Mouse (Mus musculus): ENCODE measurements around the gene Siglecf. TPM values are rescaled to one million over a fixed set of nuclear protein-coding genes. Genes with fewer than 3 reads are reported as not detected.
"Not testable (repeated sequence)": the region's sequence is repeated elsewhere in the genome, so short reads cannot be mapped to it uniquely, and the experiment has no call there.

The Siglecf gene
- not detected for polyA plus RNA-seq (2017; shearing (Covaris generic))

DNA sequence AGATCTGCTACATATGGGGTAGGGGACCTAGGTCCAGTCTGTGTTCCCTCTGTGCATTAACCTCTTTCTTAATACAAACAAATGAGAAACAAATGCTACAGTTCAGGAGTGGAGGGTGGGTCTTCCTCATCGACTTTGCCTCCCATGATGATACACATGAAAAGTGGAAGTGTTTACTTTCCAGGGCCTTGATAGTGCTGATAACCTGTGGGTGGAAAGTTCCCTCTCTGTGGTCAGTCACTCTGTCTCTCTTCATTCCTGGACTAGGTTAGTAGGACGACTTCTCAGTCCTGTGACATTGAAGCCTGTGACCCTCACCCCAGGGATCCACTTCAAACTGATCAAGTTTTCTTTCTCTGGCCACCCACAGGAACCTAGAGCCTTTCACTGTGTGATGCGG lies at the start of gene Siglecf:
TSS of gene Siglecf (plus strand) at position 188 of the 400 bp plus-strand sequence.
- no peak for ATAC-seq

- ATAC-seq, result no peak
Observed at GRCm38 (mm10) chr7:43305235-43305634, 45.9 kb upstream of the Siglecf start.

- ATAC-seq, result no peak
Observed at GRCm38 (mm10) chr7:43309069-43309468, 42.1 kb upstream of the Siglecf start.

- ATAC-seq, result no peak
Observed at GRCm38 (mm10) chr7:43311632-43312031, 39.5 kb upstream of the Siglecf start.

DNA sequence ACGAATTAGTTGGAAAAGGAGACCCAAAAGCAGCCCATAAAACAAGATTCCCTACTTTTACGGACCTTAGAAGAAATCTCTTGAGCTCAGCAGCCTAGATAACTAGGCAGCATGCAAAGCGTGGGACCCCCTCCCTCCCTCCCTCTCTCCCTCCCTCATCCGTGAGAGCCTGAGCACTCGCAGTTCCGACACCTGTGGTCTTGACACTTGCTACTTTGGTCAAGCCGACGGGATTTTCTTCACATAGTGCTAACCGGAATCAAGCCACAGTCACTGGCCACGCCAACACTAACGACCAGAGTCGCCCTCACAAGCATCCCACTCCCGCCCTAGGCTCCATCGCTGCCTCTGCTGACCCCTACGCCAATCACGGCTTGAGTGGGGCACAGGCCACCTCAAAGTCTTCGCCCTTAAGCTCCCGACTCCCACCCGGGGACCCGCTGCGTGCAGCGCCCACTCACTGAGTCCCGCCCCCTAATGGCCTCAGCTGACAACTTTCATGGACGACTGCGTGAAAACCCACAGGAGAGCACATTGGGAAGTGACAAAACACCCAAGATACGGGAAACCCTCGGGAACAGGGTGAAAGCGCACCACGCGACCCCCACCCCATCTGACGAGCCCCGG lies 38.6 kb upstream of the Siglecf start:
- ATAC-seq, result peak; percentile 25

GRCm38 (mm10) chr7:43313013-43313428 lies 38.1 kb upstream of the Siglecf start, which contains the start of gene Zfp715:
Gene Zfp715, minus strand, starts transcription at chr7:43313294.
- ATAC-seq, result peak; percentile 91

DNA sequence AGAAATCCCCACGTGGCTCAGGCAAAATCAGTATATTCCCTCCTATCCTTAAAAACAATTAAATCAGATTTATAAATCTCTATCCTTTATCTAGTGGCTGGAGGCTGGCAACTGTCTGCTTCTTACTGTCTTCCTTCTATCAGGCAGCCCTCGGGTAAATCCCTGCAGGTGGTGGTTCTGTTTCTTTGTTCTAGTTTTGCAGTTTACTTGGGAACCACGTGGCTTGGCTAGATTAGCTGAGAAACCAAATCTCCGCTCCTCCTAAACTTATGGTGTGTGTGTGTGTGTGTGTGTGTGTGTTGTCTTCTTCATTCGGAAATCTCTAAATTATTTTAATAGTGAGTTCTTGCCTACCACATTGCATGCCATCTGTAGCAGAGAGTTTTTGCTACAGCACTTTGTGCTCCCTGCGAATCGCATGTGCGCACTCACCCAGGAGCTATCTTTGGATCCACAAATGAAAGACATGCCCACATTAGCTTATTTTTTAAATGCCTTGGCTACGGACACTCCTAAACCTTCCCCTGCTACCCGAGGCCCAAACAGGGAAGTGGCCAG lies 24.8 kb upstream of the Siglecf start:
- ATAC-seq, result no peak

DNA sequence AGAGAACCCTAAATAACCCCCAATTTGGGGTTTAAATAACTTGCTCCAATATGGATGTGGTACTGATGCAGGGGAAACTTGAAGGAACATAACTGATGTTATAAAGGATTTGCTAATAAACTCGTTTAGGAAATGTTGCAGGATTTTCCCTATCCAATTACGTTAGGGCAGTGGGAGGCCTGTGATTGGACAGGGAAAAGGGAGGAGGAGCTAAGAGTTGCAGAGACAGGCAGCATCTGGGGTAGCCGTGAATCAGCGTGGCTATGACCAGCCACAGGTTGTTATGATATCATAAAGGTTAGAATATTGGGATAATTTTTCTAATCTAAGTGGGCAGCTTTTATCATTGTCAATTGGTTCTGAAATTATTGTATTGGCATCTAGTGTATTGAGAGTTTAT lies 23.0 kb upstream of the Siglecf start:
- ATAC-seq, result no peak

GRCm38 (mm10) chr7:43333203-43333602 lies 17.9 kb upstream of the Siglecf start:
- ATAC-seq, result no peak

GRCm38 (mm10) chr7:43333899-43334298 lies 17.2 kb upstream of the Siglecf start:
- no peak for ATAC-seq

DNA sequence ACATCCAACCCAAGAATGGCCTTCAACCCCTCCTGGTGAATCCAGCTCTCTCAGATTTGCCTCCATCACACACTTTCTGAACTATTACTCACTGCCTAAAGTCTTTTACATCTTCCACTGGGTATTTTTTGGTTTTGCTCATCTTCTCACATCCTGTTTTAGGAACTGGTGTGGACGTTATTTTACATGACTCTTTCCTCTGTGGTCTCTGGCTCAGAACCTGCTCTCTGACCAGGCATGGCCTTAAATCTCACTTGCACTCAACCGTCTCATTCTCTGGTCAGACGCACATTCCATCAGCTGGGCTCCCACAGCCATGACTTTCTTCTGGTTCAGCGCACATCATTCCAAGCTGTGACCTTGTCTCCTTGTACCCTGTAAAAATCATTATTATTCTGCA lies 10.4 kb upstream of the Siglecf start:
- ATAC-seq, result no peak

GRCm38 (mm10) chr7:43343191-43343590 lies 8.0 kb upstream of the Siglecf start:
- no peak for ATAC-seq

- ATAC-seq, result no peak
Observed at GRCm38 (mm10) chr7:43344020-43344419, 7.1 kb upstream of the Siglecf start.

DNA sequence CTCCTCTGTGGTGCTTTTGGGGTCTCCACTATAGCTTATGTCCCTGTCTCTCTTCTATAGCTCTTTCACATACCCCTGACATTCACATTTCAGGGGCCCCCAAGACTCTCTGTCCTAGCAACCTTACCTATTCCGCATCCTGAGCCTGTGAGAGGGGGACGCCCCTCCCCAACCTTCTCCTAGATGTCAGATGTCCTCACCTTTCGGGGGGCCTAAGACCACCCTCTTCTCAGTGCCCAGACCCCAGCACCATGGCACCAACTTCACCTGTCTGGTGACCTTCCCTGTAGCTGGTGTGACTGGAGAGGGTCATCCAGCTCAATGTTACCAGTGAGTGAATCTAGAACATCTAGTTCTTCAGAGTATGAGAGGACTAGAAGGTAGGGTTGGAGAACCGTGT lies 6.7 kb upstream of the Siglecf start:
- no peak for ATAC-seq

GRCm38 (mm10) chr7:43346148-43346547 lies 5.0 kb upstream of the Siglecf start:
- ATAC-seq, result no peak

- no peak for ATAC-seq
Observed at GRCm38 (mm10) chr7:43346571-43346970, 4.6 kb upstream of the Siglecf start.

DNA sequence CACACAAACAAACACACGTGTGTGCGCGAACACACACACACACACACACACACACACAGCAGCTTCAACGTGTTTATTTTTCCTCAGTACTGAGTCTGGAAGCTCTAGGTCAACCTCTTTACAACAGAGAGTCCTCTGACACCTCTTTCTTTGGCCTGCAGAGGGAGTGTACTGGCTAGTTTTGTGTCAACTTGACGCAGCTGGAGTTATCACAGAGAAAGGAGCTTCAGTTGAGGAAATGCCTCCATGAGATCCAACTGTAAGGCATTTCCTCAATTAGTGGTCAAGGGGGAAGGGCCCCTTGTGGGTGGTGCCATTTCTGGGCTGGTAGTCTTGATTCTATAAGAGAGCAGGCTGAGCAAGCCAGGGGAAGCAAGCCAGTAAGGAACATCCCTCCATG lies 1.5 kb upstream of the Siglecf start:
- not testable (repeated sequence) for ATAC-seq

DNA sequence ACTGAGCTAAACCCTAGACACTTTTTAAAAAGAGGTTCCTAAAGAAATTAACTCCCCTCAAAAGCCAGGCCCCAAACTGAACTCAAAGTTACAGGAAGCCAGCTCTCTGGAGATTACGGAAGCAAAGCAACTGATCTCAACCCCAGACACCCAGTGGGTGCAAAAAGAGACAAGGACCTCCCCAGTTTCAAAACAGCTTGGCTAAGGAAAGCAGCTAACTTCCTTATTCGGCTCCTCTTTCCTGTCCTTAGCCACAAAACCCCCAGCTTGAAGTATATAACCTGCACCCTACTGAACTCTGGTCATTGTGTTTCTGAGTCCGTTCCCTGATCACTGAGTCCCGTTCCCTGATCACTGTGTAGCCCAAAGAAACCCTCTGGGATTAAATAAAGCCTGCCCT lies 2.0 kb downstream of the Siglecf start:
- ATAC-seq, result no peak

- no peak for ATAC-seq
Observed at GRCm38 (mm10) chr7:43353758-43354157, 2.6 kb downstream of the Siglecf start.

GRCm38 (mm10) chr7:43354893-43355835 lies 4.0 kb downstream of the Siglecf start:
- ATAC-seq, result no peak

DNA sequence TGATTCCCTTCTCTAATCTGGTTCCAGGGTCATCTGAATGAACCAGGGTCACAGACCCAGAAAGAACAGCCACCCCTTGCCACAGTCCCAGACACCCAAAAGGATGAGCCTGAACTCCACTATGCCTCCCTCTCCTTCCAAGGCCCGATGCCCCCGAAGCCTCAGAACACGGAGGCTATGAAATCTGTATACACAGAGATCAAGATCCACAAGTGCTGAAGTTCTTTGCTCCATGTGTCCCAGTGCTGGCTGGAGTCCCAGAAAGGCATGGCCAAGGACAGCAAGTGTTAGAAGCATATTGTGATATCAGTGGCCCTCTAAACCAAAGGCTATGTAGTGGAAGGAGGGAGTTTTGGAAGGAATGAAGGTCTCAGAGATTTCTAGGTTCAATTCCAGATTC lies 7.4 kb downstream of the Siglecf start:
- ATAC-seq, result no peak

DNA sequence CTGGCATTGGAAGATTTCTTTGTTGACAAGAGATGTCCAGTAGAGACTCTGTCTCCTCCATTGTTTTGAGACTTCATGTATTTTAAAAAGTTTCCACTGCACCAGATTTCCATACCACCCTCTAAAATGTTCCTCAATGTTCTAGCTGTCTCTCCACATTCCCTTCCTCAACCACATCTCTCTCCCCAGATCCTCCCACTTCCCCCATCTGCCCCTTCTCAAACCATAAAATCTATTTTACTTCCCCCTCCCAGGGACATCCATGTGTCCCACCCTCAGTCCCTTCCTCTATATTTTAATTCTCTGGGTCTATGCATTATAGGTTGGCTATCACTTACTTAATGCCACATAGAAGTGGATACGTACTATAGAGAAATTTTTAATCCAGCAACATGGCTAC lies 10.3 kb downstream of the Siglecf start:
- no peak for ATAC-seq

DNA sequence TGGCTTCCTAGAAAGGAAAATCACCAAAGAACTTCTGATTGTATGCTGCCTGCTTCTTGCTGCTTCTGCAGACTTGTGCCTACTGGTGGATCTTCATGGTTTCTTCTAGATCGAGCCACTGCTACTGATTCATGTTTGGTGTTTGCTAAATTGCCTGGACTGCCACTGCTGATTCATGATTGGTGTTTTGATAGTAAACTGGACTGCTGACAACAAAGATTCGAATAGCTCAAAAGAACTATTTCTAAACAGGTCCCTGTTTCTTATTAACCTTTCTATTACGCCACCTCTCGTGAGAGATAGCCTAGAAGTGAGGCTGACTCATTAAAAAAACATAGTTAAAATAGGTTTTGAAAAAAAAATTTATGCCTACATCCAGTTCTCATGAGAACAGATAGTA lies 10.9 kb downstream of the Siglecf start:
- ATAC-seq, result no peak

GRCm38 (mm10) chr7:43378226-43378625 lies 27.1 kb downstream of the Siglecf start:
- peak; percentile 62 for ATAC-seq

Data from CD4-positive, CD25-positive, alpha-beta regulatory T cell, adult 4 months (primary cell).